Mouse (Mus musculus) cortical plate, adult 2 months (tissue): ENCODE measurements around the gene Dcx. TPM values are rescaled to one million over a fixed set of nuclear protein-coding genes. Genes with fewer than 3 reads are reported as not detected.
A peak's percentile ranks its signal among the peaks of the same experiment; 100 is the strongest.

Source experiments
- H3K27ac ChIP-seq: fragments of 200-500 bp; 2 replicates; pipeline ENCODE4 v1.5.1; 2012; ENCODE audit warnings: low read length, control low read depth, inconsistent platforms; ENCODE audit not compliant: insufficient read depth
- H3K4me1 ChIP-seq: fragments of 200-500 bp; 2 replicates; pipeline ENCODE4 v1.6.1; 2011; ENCODE audit warnings: low read length; ENCODE audit not compliant: control insufficient read depth, insufficient read depth
- H3K4me3 ChIP-seq: fragments of 200-500 bp; 2 replicates; pipeline ENCODE4 v1.5.1; 2011; ENCODE audit warnings: mild to moderate bottlenecking, low read length, control low read depth; ENCODE audit not compliant: insufficient read depth
- CTCF ChIP-seq: fragments of 200-500 bp; IDR thresholded peaks from 2 replicates; pipeline ENCODE4 v1.5.1; 2011; ENCODE audit warnings: mild to moderate bottlenecking, control low read depth, low read length; ENCODE audit not compliant: insufficient read depth; ENCODE audit errors: extremely low read depth
- POLR2A ChIP-seq: fragments of 200-500 bp; IDR thresholded peaks from 2 replicates; pipeline ENCODE4 v1.6.1; 2011; ENCODE audit warnings: mild to moderate bottlenecking, low read length, control low read depth; ENCODE audit not compliant: insufficient read depth; ENCODE audit errors: extremely low read depth
- polyA plus RNA-seq: library from polyadenylated mRNA; depleted of rRNA; stranded (reverse); fragments of >200 nt; gene quantifications from 2 replicates; pipeline ENCODE4 v1.2.3, GENCODE M21; 2012; rRNA removed

The Dcx gene
- polyA plus RNA-seq, result 17.2 and 18.0 TPM in 2 replicates

DNA sequence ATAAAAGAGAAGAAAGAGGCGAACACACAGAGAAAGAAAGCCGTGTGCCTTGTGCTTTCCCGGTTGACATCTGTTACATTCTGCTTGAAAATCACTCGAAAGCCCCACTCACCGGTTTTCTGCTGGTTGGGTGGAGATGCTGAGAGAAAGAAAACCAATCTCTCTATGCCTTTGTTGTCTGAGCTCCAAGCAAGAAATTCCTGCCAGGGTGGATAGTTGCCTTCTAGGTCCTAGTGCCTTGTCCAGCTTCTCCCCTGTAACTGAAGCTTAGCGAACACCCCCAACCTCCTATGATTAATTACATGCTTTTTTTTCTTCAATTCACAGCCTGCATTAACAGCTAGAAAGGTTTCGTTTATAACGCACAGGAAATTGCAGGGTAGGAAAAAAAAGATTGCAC, at the start of gene Dcx:
Dcx (minus strand) TSS at position 354 of the 400 bp plus-strand sequence.
- peak within 1 kb of the TSS; percentile 10; the same call in 1 of the 2 replicates for H3K27ac ChIP-seq
- no peak for TF ChIP-seq CTCF
- 0 out of 2 replicates have a peak, but pooled peaks have one; percentile 29 for TF ChIP-seq POLR2A
- H3K4me1 ChIP-seq, result no peaks in the 10 kb centered on the region; the same call in 1 of the 2 replicates
- peak within 1 kb of the TSS; percentile 77 for H3K4me3 ChIP-seq

DNA sequence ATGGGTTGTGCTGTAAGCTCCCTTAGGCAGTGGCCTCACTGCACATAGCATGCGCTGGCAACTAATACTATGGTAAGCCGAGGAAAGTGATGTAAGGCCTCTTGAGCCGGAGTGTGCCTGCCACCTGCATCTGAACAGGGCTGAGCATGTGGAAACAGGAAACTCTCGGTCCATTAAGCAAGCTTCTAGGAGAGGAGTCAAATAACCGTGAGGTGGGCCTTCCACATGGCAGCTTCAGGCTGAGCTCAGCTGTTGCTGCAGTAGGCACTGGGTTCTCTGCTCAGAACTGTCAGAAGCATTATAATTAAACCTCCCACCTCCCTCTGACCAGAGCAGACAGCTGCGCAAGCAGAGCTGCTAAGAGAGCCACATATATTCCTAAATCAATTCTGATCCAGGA, 33.1 kb upstream of the Dcx start:
- no peak overlapping the region for H3K27ac ChIP-seq
- TF ChIP-seq CTCF (no peak), POLR2A (no peak)
- no peak overlapping the region for H3K4me3 ChIP-seq
- no peaks in the 10 kb centered on the region; the same call in 1 of the 2 replicates for H3K4me1 ChIP-seq

DNA sequence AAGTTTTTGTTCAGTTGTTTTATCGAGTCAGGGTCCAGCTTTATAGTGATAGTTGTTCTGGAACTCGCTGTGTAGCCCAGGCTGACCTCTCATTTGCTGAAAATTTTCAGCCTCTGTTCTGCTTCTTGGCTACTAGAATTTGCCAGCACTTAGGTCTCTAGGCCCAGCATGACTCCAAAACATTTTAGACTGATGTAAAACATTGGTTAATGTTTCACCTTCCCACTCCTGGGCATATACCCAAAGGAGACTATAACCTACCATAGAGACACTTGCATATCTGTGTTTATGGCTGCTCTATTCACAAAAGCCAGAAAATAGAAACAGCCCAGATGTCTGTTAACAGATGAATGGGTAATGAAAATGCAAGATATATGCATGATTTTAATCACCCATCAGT, 560 bp upstream of the Dcx start:
- H3K4me3 ChIP-seq, result no peak overlapping the region; the same call in 1 of the 2 replicates
- H3K4me1 ChIP-seq, result no peaks in the 10 kb centered on the region; the same call in 1 of the 2 replicates
- TF ChIP-seq POLR2A (no peak), CTCF (no peak)
- H3K27ac ChIP-seq, result no peak overlapping the region

DNA sequence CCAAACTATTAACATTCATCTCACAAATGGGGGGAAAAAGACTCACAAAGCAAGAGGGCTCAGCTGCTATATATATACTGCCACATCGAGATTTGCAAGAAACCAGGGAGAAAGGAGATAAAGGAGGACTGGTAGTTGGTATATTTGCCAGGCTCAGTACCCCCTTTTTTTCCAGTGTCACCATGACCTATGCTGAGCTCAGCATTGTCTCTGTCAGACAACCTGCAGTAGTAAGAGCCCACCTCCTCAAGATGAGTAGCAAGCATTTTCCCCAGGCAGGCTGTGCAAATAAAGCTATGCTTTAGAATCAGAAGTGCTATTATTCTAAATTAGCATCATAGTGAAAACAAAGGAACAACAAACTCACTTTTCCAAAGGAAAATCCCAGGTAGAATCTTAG, 581 bp downstream of the Dcx start:
- Histone ChIP-seq H3K4me3 (peak overlapping the region; percentile 77), H3K27ac (peak overlapping the region; percentile 10; the same call in 1 of the 2 replicates), H3K4me1 (no peaks in the 10 kb centered on the region; the same call in 1 of the 2 replicates)
- TF ChIP-seq CTCF (no peak), POLR2A (no peak)

GRCm38 (mm10) chrX:143931400-143932185, 1.5 kb downstream of the Dcx start:
- Histone ChIP-seq H3K27ac (peak overlapping the region; percentile 10; the same call in 1 of the 2 replicates), H3K4me1 (no peaks in the 10 kb centered on the region; the same call in 1 of the 2 replicates), H3K4me3 (peak overlapping the region; percentile 77)
- TF ChIP-seq POLR2A (no peak), CTCF (no peak)

DNA sequence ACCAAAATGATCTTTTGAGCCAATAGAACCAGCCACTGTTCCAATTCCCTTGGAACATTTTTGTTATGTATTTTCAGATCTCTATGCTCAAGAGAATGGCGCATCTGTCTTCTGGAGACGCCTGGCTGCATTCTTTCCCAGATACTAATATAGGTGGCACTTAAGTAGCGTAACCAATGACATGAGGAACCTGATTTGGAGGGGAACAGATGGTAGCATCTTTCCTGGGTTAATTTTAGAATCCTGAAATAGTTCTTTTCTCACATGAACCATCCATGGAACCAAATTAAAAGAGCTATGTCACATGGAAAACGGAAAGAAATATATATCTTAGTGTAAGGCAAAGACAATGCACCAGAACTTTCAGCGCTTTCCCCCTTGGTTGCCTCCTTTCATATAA, 11.0 kb downstream of the Dcx start:
- H3K4me1 ChIP-seq, result no peaks in the 10 kb centered on the region; the same call in 1 of the 2 replicates
- TF ChIP-seq CTCF (no peak), POLR2A (no peak)
- no peak overlapping the region for H3K4me3 ChIP-seq
- no peak overlapping the region for H3K27ac ChIP-seq

DNA sequence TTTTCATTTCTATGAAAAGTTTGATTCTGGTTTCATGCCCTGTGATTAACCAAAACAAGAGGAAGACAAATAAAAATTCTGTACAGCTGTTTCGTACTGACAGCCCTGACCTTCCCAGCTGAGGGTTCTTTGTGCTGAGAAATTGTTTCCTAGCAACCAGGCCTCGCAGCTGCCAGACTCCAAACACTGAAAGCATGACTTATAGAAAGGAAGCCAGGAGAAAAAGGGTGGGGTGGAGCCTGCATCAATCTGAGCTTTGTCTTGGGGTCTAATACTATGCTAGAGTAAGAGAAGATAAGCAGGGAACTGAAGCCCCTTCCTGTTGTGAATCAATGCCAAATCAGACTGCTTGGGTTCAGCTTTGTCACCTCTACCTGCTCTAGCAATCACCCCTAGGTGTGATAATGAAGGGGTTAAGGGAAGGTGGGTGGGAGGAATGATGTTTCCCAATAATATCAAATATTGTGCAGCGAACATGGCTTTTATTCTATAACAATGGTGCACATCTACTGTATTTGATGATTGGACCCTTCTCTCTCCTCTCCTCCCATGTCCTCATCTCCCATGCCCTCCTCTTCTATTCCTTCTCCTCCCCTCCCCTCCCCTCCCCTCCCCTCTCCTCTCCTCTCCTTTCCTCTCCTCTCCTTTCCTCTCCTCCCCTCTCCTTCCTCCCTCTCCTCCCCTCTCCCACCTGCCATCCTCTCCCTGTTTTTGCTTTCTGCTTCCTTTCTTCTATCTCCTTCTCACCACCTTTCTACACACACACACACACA, 26.2 kb downstream of the Dcx start:
- Histone ChIP-seq H3K4me3 (no peak overlapping the region), H3K4me1 (no peaks in the 10 kb centered on the region; the same call in 1 of the 2 replicates), H3K27ac (no peak overlapping the region; the same call in 1 of the 2 replicates)
- no peak for TF ChIP-seq CTCF
- no peak for TF ChIP-seq POLR2A

- Histone ChIP-seq H3K4me3 (no peak overlapping the region), H3K4me1 (no peaks in the 10 kb centered on the region; the same call in 1 of the 2 replicates), H3K27ac (no peak overlapping the region)
- TF ChIP-seq CTCF (no peak), POLR2A (no peak)
These were observed 28.4 kb downstream of the Dcx start for GRCm38 (mm10) chrX:143904689-143905088.

DNA sequence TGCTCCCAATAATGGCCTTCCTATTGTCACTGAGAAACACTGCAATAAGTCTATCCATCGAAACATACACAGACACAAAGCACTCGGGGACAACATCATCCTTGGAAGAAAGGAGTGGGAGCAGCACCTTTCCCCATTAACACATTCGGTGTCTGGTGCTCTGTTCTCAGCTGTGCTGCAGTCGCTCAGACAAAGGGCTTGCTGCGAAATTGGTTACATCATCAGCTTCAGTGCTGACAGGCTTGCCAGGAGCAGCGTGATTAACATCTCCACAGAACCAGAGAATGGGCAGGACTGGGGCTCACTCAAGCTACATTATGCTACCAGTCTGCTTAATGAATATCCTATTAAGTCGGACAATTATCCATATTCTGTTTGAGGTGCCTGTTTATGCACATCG, 30.8 kb downstream of the Dcx start:
- Histone ChIP-seq H3K4me3 (no peak overlapping the region), H3K27ac (no peak overlapping the region), H3K4me1 (no peaks in the 10 kb centered on the region; the same call in 1 of the 2 replicates)
- TF ChIP-seq CTCF (no peak), POLR2A (no peak)
